Mouse (Mus musculus) C2C12 (cell line): ENCODE measurements around the gene Polr3b.

Source experiments
- CEBPB ChIP-seq: IDR thresholded peaks from one replicate; pipeline ENCODE4 v1.6.1; 2011; ENCODE audit warnings: low read depth, mild to moderate bottlenecking, control low read depth, moderate library complexity
- CTCF ChIP-seq: IDR thresholded peaks from one replicate; pipeline ENCODE4 v1.5.1; 2011; ENCODE audit not compliant: control insufficient read depth, insufficient read depth, insufficient read length
- FOSL1 ChIP-seq: IDR thresholded peaks from one replicate; pipeline ENCODE4 v1.8.0; 2011; ENCODE audit warnings: mild to moderate bottlenecking, low read length; ENCODE audit not compliant: poor library complexity, insufficient read depth, severe bottlenecking
- MAX ChIP-seq: IDR thresholded peaks from one replicate; pipeline ENCODE4 v1.6.1; 2011; ENCODE audit warnings: mild to moderate bottlenecking, control low read depth
- MYOD1 ChIP-seq: IDR thresholded peaks from one replicate; pipeline ENCODE4 v1.6.1; 2011; ENCODE audit warnings: low read depth; ENCODE audit not compliant: control insufficient read depth, insufficient read length
- MYOG ChIP-seq: IDR thresholded peaks from one replicate; pipeline ENCODE4 v1.6.1; 2011; ENCODE audit not compliant: control insufficient read depth, insufficient read length; ENCODE audit errors: extremely low read depth
- USF1 ChIP-seq: IDR thresholded peaks from one replicate; pipeline ENCODE4 v1.6.1; 2011; ENCODE audit warnings: low read depth, mild to moderate bottlenecking, control low read depth, moderate library complexity

GRCm38 (mm10) chr10:84610324-84610723, 11.8 kb upstream of the Polr3b start:
- TF ChIP-seq CTCF (no peak), USF1 (no peak), CEBPB (no peak), MAX (no peak), MYOG (no peak), MYOD1 (no peak), FOSL1 (no peak)
